Mouse (Mus musculus): ENCODE measurements around the gene Pappa.

DNA sequence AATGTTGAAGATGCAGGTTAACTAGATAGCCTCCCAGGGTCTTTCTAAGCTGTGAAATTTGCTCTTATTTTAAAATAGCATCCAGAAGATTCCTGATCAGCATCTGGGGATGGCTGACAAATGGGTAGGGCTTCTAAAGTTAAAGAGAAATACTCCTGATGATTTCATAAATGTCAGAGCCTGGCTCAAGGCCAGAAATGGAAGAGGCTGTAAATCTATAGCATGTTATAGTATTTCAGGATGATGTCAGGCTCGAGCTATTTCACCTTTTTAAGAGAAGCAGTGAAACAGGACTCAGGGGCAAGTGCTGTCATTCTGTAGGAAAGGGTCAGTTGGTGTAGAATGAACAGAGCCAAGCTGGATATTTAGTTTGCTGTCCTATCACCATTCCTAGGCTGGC, 54.2 kb downstream of the Pappa start:
- TF ChIP-seq POLR2A (IDR thresholded peaks at IDR 0.05; ENCODE audit: borderline replicate concordance, low read depth, low read length): no peak
- TF ChIP-seq CTCF (IDR thresholded peaks at IDR 0.05; ENCODE audit: low read depth, low read length): no peak
